Mouse (Mus musculus) kidney, adult 2 months (tissue): ENCODE results near the gene Shc1.

Source experiments
- CTCF ChIP-seq: fragments of 200-500 bp; conservative IDR thresholded peaks from 2 replicates; pipeline ENCODE4 v1.5.1; 2011; ENCODE audit warnings: low read depth, mild to moderate bottlenecking, control low read depth, low read length, moderate library complexity, mixed read lengths; ENCODE audit not compliant: insufficient read depth, insufficient read length
- POLR2A ChIP-seq: fragments of 200-500 bp; IDR thresholded peaks from one replicate; pipeline ENCODE4 v1.6.1; 2011; ENCODE audit warnings: low read depth, low read length, control low read depth

- TF ChIP-seq POLR2A (no peak), CTCF (no peak)
Observed at GRCm38 (mm10) chr3:89437269-89437668, 19.0 kb downstream of the Shc1 start.
